Mouse (Mus musculus) MEL (cell line): ENCODE measurements at regions not wholly inside any gene's neighbourhood (a gene's known extent, or its start where the extent isn't known, plus 50 kb on each side); places are given as distances from the start of the nearest gene placed in this dataset.

Experiments used
- CTCF ChIP-seq, 3 experiments: IDR thresholded peaks in 2 of 3; conservative IDR thresholded peaks in 1 of 3; 2 replicates each; pipeline ENCODE4 v1.5.1; 2011 to 2012; ENCODE audit warnings: low read length in 3 of 3, low read depth in 2 of 3, mild to moderate bottlenecking in 2 of 3, improper control_type of control experiment in 1 of 3, inconsistent platforms in 1 of 3, mixed read lengths in 1 of 3, moderate library complexity in 1 of 3; ENCODE audit not compliant: control insufficient read depth in 1 of 3, insufficient read depth in 1 of 3, poor library complexity in 1 of 3, severe bottlenecking in 1 of 3
- E2F4 ChIP-seq: IDR thresholded peaks from 2 replicates; pipeline ENCODE4 v1.6.1; 2011; ENCODE audit warnings: low read depth, low read length, improper control_type of control experiment, borderline replicate concordance
- JUND ChIP-seq: IDR thresholded peaks from 2 replicates; pipeline ENCODE4 v1.6.1; 2011; ENCODE audit warnings: low read depth, mild to moderate bottlenecking, improper control_type of control experiment, low read length
- KAT2A ChIP-seq: conservative IDR thresholded peaks from 2 replicates; pipeline ENCODE4 v1.6.1; 2012; ENCODE audit warnings: low read depth, low read length, improper control_type of control experiment, inconsistent platforms
- MAZ ChIP-seq: IDR thresholded peaks from 2 replicates; pipeline ENCODE4 v1.6.1; 2012; ENCODE audit warnings: low read depth, mild to moderate bottlenecking, inconsistent platforms, low read length, improper control_type of control experiment
- NRF1 ChIP-seq: IDR thresholded peaks from 2 replicates; pipeline ENCODE4 v1.6.1; 2014; ENCODE audit warnings: low read depth, mild to moderate bottlenecking, inconsistent platforms, low read length, improper control_type of control experiment, moderate library complexity; ENCODE audit not compliant: poor library complexity, insufficient read depth, severe bottlenecking
- POLR2A ChIP-seq, 2 experiments: IDR thresholded peaks; 2 replicates each; pipeline ENCODE4 v1.6.1; 2011 to 2012; ENCODE audit warnings: low read length in 2 of 2, mild to moderate bottlenecking in 2 of 2, control low read depth in 1 of 2, improper control_type of control experiment in 1 of 2, low read depth in 1 of 2, moderate library complexity in 1 of 2; ENCODE audit not compliant: control insufficient read depth in 1 of 2, insufficient read depth in 1 of 2, poor library complexity in 1 of 2
- POLR2AphosphoS2 ChIP-seq: IDR thresholded peaks from 2 replicates; pipeline ENCODE4 v1.6.1; 2011; ENCODE audit warnings: low read length, improper control_type of control experiment
- TBP ChIP-seq: IDR thresholded peaks from 2 replicates; pipeline ENCODE4 v1.8.0; 2011; ENCODE audit warnings: low read depth, low read length, improper control_type of control experiment
- USF1 ChIP-seq: IDR thresholded peaks from 2 replicates; pipeline ENCODE4 v1.6.1; 2014; ENCODE audit warnings: low read depth, mild to moderate bottlenecking, inconsistent platforms, low read length, improper control_type of control experiment, moderate library complexity
- USF2 ChIP-seq, 2 experiments: IDR thresholded peaks; 2 replicates each; pipeline ENCODE4 v1.6.1; 2011 to 2012; ENCODE audit warnings: improper control_type of control experiment in 2 of 2, low read length in 2 of 2, borderline replicate concordance in 1 of 2, inconsistent platforms in 1 of 2, low read depth in 1 of 2, mild to moderate bottlenecking in 1 of 2; ENCODE audit not compliant: insufficient read depth in 1 of 2
- ZNF384 ChIP-seq: IDR thresholded peaks from 2 replicates; pipeline ENCODE4 v1.6.1; 2012; ENCODE audit warnings: low read depth, mild to moderate bottlenecking, inconsistent platforms, low read length, improper control_type of control experiment

GRCm38 (mm10) chrX:19201383-19201782 lies 279.7 kb downstream of the Tex13c3 start:
- no peak for TF ChIP-seq POLR2AphosphoS2
- TF ChIP-seq MAZ = no peak
- no peak for TF ChIP-seq KAT2A
- no peak for TF ChIP-seq NRF1
- TF ChIP-seq USF2 (IDR thresholded peaks at IDR 0.05; ENCODE audit: borderline replicate concordance in 1 of 2, insufficient read depth in 1 of 2, low read depth in 1 of 2, low read length in 2 of 2) = no peak
- no peak for TF ChIP-seq JUND
- TF ChIP-seq E2F4 = no peak
- TF ChIP-seq CTCF (IDR thresholded peaks at IDR 0.05 in 2 of 3, conservative IDR thresholded peaks at IDR 0.05 in 1 of 3; ENCODE audit: control insufficient read depth in 1 of 3, insufficient read depth in 1 of 3, low read depth in 2 of 3, low read length in 3 of 3, poor library complexity in 1 of 3, severe bottlenecking in 1 of 3) = peak in 2 of 3 experiments; percentile 15 to 59; a peak in 3 of 6 replicates
- no peak for TF ChIP-seq TBP
- TF ChIP-seq ZNF384 = no peak
- TF ChIP-seq USF1 = no peak
- TF ChIP-seq POLR2A (IDR thresholded peaks at IDR 0.05; ENCODE audit: control insufficient read depth in 1 of 2, insufficient read depth in 1 of 2, low read depth in 1 of 2, low read length in 2 of 2, poor library complexity in 1 of 2) = no peak
